Mouse (Mus musculus): ENCODE measurements around the gene Tm6sf1. TPM values are rescaled to one million over a fixed set of nuclear protein-coding genes. Genes with fewer than 3 reads are reported as not detected.

The Tm6sf1 gene
- polyA plus RNA-seq, 1 experiment, result 37.1 TPM

DNA sequence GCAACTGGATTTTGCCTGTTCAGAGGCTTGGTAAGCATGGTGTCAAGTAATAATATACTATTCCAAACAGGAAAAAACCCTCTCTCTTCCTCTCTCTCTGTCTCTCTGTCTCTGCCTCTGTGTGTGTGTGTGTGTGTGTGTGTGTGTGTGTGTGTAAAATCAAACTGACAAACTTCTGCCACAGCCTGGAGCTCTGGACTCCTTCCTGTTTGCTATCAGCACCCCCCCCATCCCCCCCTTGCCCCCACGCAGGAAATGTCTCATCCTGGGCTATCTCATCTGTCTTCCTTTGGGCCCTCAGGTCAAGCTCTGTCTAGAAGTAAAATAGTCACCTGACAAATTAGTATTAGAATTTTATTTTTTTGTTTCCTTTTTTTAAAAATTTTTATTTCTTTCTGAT lies 15.0 kb downstream of the Tm6sf1 start:
- no peak for TF ChIP-seq POLR2A (IDR thresholded peaks at IDR 0.05; ENCODE audit: extremely low read depth, insufficient read depth, low read length)
- no peak for TF ChIP-seq CTCF (IDR thresholded peaks at IDR 0.05; ENCODE audit: extremely low read depth, insufficient read depth, low read length)

DNA sequence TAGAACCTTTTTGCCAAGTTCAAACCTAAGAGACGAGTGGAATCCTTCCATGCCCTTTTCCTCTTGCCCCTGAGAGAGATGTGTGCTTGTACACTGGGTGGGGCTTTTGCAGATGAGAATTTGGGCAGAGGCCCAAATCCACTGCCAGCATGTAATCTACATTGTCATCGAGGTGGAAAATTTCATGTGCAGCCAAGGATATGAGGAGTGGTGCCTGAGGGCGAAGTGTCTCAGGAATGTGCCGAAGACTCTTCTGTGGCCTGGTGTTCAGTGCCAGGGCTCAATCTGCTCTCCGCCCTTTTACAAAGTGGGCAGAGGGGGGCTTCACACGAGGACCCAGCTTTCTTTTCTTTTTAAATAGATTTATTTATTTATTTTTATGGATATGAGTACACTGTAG lies 15.8 kb downstream of the Tm6sf1 start:
- Histone ChIP-seq H3K4me3 (ENCODE audit: insufficient read depth, low read length) (no peak overlapping the region), H3K27ac (ENCODE audit: insufficient read depth, low read length) (no peak overlapping the region), H3K4me1 (ENCODE audit: control insufficient read depth, insufficient read depth, low read length) (peaks cover 7% of the 10 kb centered on the region; the same call in 1 of the 2 replicates)
- TF ChIP-seq POLR2A (IDR thresholded peaks at IDR 0.05; ENCODE audit: extremely low read depth, insufficient read depth, low read length) (no peak), CTCF (IDR thresholded peaks at IDR 0.05; ENCODE audit: extremely low read depth, insufficient read depth, low read length) (no peak)

More for the DNA sequence above, 15.0 kb downstream of the Tm6sf1 start:
- H3K4me1 ChIP-seq (ENCODE audit: control insufficient read depth, insufficient read depth, low read length), result peaks cover 7% of the 10 kb centered on the region; the same call in 1 of the 2 replicates
- no peak overlapping the region for H3K4me3 ChIP-seq (ENCODE audit: insufficient read depth, low read length)
- H3K27ac ChIP-seq (ENCODE audit: insufficient read depth, low read length), result no peak overlapping the region

DNA sequence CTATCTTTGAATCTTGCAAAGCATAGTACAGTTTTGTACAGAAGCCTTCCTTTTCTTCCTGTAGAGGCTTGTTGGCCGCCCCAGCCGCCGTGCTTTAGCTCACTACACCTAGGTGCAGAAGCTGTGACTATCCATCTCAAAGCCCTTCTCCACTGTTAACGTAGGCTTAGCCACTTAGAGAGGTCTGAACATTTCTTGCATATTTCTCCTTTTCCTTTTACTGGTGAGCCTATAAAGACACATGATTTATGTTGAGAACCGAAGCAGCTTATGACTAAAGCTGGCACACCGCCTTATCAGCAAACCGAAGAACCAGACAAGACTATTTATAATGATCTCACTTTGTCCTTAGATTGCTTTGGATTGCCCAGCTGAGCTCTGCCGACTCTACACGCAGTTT lies 16.6 kb downstream of the Tm6sf1 start:
- Histone ChIP-seq H3K27ac (ENCODE audit: insufficient read depth, low read length) (no peak overlapping the region), H3K4me1 (ENCODE audit: control insufficient read depth, insufficient read depth, low read length) (peaks cover 7% of the 10 kb centered on the region; the same call in 1 of the 2 replicates), H3K4me3 (ENCODE audit: insufficient read depth, low read length) (no peak overlapping the region)
- TF ChIP-seq CTCF (IDR thresholded peaks at IDR 0.05; ENCODE audit: extremely low read depth, insufficient read depth, low read length) (no peak), POLR2A (IDR thresholded peaks at IDR 0.05; ENCODE audit: extremely low read depth, insufficient read depth, low read length) (no peak)

DNA sequence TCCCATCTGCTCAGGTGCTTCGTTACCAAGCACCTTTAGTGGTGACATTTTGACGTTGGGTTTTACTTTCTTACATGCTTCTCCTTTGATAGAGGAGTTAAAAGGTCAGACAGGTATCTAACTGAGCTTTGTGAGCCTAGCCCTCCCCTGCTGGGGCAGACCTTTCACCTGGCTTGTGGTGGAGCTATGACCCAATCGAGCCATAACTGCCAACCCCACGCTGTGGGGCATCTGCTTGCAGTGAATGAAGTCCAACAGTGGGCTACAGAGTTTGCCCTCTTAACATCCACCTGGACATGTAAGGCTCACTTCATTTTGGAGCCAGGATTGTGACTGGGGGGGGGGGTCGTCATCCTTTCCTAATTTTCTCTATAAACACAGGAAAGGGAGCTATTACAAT lies 21.5 kb downstream of the Tm6sf1 start:
- Histone ChIP-seq H3K4me1 (ENCODE audit: control insufficient read depth, insufficient read depth, low read length) (peaks cover 1% of the 10 kb centered on the region; the same call in 1 of the 2 replicates), H3K27ac (ENCODE audit: insufficient read depth, low read length) (no peak overlapping the region), H3K4me3 (ENCODE audit: insufficient read depth, low read length) (no peak overlapping the region)
- no peak for TF ChIP-seq CTCF (IDR thresholded peaks at IDR 0.05; ENCODE audit: extremely low read depth, insufficient read depth, low read length)
- TF ChIP-seq POLR2A (IDR thresholded peaks at IDR 0.05; ENCODE audit: extremely low read depth, insufficient read depth, low read length), result no peak

DNA sequence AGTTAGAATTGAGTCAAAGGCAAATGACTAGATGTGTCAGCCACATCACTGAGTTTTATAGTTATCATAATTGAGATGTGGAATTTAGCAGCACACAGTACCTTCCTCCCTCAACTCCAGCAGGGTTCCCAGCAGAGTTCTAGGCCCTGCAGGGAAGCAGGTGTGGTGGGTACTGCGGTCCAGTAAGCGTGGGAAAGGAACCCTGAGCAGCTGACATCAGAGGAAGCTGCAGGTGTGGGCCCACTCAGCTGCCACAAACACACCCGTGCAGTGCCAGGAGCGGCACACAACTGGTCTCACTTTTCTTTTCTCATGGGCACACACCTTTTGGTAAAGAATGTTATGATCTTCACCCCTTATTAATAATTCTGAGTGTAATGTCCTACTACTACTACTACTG lies 22.0 kb downstream of the Tm6sf1 start:
- H3K4me1 ChIP-seq (ENCODE audit: control insufficient read depth, insufficient read depth, low read length), result peaks cover 1% of the 10 kb centered on the region; the same call in 1 of the 2 replicates
- H3K4me3 ChIP-seq (ENCODE audit: insufficient read depth, low read length), result no peak overlapping the region
- H3K27ac ChIP-seq (ENCODE audit: insufficient read depth, low read length), result no peak overlapping the region
- TF ChIP-seq CTCF (IDR thresholded peaks at IDR 0.05; ENCODE audit: extremely low read depth, insufficient read depth, low read length) (no peak), POLR2A (IDR thresholded peaks at IDR 0.05; ENCODE audit: extremely low read depth, insufficient read depth, low read length) (no peak)

DNA sequence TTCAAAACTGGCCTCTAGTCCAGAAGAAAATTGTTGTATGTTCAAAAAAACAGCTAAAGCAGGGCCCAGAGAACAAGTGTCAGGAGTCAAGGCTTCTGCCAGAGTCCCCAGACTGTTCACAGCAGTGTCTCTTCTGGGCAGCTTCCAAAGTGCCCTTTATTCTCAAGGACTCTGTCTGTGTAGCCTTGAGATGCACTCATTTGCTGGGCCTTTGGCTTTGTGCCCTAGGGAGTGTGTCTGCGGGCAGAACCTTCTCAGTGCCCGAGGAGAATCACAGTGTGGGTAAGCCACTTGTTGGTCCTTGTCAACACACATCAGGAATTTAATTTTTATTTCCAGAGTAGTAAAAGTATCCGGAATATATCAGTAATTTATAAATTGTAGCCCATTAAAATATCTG lies 22.8 kb downstream of the Tm6sf1 start:
- Histone ChIP-seq H3K4me1 (ENCODE audit: control insufficient read depth, insufficient read depth, low read length) (no peaks in the 10 kb centered on the region), H3K4me3 (ENCODE audit: insufficient read depth, low read length) (no peak overlapping the region)
- TF ChIP-seq POLR2A (IDR thresholded peaks at IDR 0.05; ENCODE audit: extremely low read depth, insufficient read depth, low read length) (no peak), CTCF (IDR thresholded peaks at IDR 0.05; ENCODE audit: extremely low read depth, insufficient read depth, low read length) (no peak)

DNA sequence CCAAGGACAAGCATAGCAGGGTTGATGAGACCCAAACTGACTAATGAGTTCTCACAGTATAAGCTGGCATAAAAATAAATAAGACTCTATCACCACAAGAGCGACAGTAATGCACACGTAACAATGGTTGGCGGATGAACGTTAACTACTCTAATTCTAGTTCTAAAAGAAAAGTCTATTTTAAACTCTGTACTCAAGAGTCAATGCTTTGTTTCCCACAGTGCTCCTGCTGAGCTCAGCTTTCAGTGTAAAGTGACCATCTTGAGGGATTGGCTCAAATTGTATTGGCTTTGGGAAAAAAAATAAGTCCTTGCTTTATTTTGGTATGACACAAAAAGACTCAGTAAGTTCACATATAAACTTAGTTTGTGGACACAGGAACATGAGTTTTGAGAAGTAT lies 26.3 kb downstream of the Tm6sf1 start:
- TF ChIP-seq POLR2A (IDR thresholded peaks at IDR 0.05; ENCODE audit: extremely low read depth, insufficient read depth, low read length), result no peak
- TF ChIP-seq CTCF (IDR thresholded peaks at IDR 0.05; ENCODE audit: extremely low read depth, insufficient read depth, low read length), result no peak
- Histone ChIP-seq H3K4me1 (ENCODE audit: control insufficient read depth, insufficient read depth, low read length) (no peaks in the 10 kb centered on the region), H3K4me3 (ENCODE audit: insufficient read depth, low read length) (no peak overlapping the region), H3K27ac (ENCODE audit: insufficient read depth, low read length) (no peak overlapping the region)

More for the DNA sequence above, 22.8 kb downstream of the Tm6sf1 start:
- H3K27ac ChIP-seq (ENCODE audit: insufficient read depth, low read length), result no peak overlapping the region

DNA sequence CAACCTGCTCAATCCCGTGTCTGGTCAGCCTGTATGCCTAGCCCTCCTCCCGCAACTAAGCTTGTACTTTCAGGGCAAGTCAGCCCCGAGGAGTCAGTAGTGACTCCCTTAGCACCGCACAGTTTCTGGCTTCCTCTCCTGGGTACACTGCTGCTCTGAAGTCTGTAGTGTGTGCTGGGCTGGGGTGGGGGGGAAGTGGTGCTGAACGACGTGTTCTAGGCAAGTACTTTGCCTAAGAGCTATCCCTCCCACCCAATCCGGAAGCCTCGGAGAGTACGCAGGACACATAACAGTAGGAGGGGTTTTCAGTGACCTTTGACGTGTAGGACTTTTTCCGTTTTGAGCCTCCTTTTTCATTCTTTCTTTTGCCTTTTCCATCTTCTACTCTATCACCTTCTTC lies 40.6 kb downstream of the Tm6sf1 start:
- H3K4me1 ChIP-seq (ENCODE audit: control insufficient read depth, insufficient read depth, low read length), result peaks cover under 1% of the 10 kb centered on the region; the same call in 1 of the 2 replicates

DNA sequence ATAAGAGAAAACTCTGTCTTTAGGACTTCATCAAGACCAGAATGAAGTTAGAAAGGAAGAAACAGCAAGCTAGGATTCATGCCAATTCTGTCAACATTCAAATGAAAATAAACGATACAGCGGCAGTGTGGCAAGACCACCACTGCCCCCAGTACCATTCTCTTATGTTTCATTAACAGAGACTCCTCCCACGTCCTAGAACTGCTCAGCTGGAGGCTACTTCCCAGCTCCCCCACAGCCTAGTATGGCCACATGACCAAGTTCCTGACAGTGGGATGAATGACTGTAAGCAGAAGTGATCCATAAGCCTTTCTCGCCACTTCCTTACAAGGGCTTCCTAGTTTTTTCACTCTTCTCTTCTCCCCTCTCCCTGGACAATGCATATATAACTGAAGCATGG lies 45.3 kb downstream of the Tm6sf1 start:
- Histone ChIP-seq H3K4me3 (ENCODE audit: insufficient read depth, low read length) (no peak overlapping the region), H3K4me1 (ENCODE audit: control insufficient read depth, insufficient read depth, low read length) (peaks cover 4% of the 10 kb centered on the region; the same call in 1 of the 2 replicates), H3K27ac (ENCODE audit: insufficient read depth, low read length) (no peak overlapping the region)
- TF ChIP-seq POLR2A (IDR thresholded peaks at IDR 0.05; ENCODE audit: extremely low read depth, insufficient read depth, low read length), result no peak

More for the DNA sequence above, 40.6 kb downstream of the Tm6sf1 start:
- TF ChIP-seq CTCF (IDR thresholded peaks at IDR 0.05; ENCODE audit: extremely low read depth, insufficient read depth, low read length), result no peak
- TF ChIP-seq POLR2A (IDR thresholded peaks at IDR 0.05; ENCODE audit: extremely low read depth, insufficient read depth, low read length), result no peak
- Histone ChIP-seq H3K27ac (ENCODE audit: insufficient read depth, low read length) (no peak overlapping the region), H3K4me3 (ENCODE audit: insufficient read depth, low read length) (no peak overlapping the region)

DNA sequence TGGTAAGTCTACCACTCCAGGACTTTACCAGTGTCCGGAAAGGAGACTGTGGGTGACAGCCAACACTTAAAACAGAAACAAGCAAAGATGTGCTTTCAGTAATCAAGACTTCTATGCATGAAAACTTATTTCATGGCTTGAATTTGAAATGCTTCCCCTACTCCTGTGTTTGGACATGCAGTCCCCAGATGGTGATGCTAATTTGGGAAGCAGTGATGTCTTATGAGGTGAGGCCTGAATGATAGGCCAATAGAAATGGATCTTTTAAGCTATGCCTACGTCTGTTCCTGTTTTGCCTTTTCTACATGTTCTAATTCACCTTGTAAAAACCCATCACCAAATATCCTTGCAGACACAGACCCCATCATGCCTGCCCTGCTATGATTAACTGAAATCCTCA lies 46.1 kb downstream of the Tm6sf1 start:
- TF ChIP-seq POLR2A (IDR thresholded peaks at IDR 0.05; ENCODE audit: extremely low read depth, insufficient read depth, low read length) (no peak), CTCF (IDR thresholded peaks at IDR 0.05; ENCODE audit: extremely low read depth, insufficient read depth, low read length) (no peak)
- H3K4me1 ChIP-seq (ENCODE audit: control insufficient read depth, insufficient read depth, low read length), result peaks cover 4% of the 10 kb centered on the region; the same call in 1 of the 2 replicates
- no peak overlapping the region for H3K27ac ChIP-seq (ENCODE audit: insufficient read depth, low read length)
- H3K4me3 ChIP-seq (ENCODE audit: insufficient read depth, low read length), result no peak overlapping the region

All from cortical plate, adult 2 months (tissue).